Mouse (Mus musculus) intestine, postnatal 0 days (tissue): ENCODE data around the gene Slc26a11. TPM values are rescaled to one million over a fixed set of nuclear protein-coding genes. Genes with fewer than 3 reads are reported as not detected.

ENCODE experiments used
- ATAC-seq: fragments of 200-750 bp; cut with Nextera tagmentation; 2 replicates; pipeline ENCODE4 v1.8.0; 2017; ENCODE audit warnings: mild to moderate bottlenecking, moderate TSS enrichment, moderate library complexity
- H3K27ac ChIP-seq: fragments of 300-500 bp; sonication (generic); 2 replicates; pipeline ENCODE4 v1.5.1; 2014; ENCODE audit warnings: mild to moderate bottlenecking, low read depth, low read length, moderate library complexity
- H3K27me3 ChIP-seq: fragments of 300-500 bp; sonication (generic); replicated peaks from 2 replicates; pipeline ENCODE4 v1.6.1; 2014; ENCODE audit warnings: low read length, mixed read lengths; ENCODE audit not compliant: control insufficient read depth, insufficient read depth
- H3K36me3 ChIP-seq: fragments of 300-500 bp; sonication (generic); 2 replicates; pipeline ENCODE4 v1.6.1; 2014; ENCODE audit warnings: mild to moderate bottlenecking, moderate library complexity; ENCODE audit not compliant: control insufficient read depth, insufficient read depth
- H3K4me1 ChIP-seq: fragments of 300-500 bp; sonication (generic); replicated peaks from 2 replicates; pipeline ENCODE4 v1.6.1; 2014; ENCODE audit warnings: antibody characterized with exemption, low read length, mixed read lengths; ENCODE audit not compliant: control insufficient read depth, insufficient read depth
- H3K4me2 ChIP-seq: fragments of 300-500 bp; sonication (generic); replicated peaks from 2 replicates; pipeline ENCODE4 v1.6.1; 2014; ENCODE audit warnings: low read depth, mild to moderate bottlenecking, moderate library complexity
- H3K4me3 ChIP-seq: fragments of 300-500 bp; sonication (generic); 2 replicates; pipeline ENCODE4 v1.5.1; 2014; ENCODE audit warnings: low read depth, low read length
- H3K9ac ChIP-seq: fragments of 300-500 bp; sonication (generic); 2 replicates; pipeline ENCODE4 v1.6.1; 2014; ENCODE audit warnings: mild to moderate bottlenecking, low read depth, low read length
- H3K9me3 ChIP-seq: fragments of 300-500 bp; sonication (generic); 2 replicates; pipeline ENCODE4 v1.6.1; 2016; ENCODE audit warnings: mixed run types; ENCODE audit not compliant: control insufficient read depth
- CTCF ChIP-seq: sonication (generic); IDR thresholded peaks from 2 replicates; pipeline ENCODE4 v1.5.1; 2016; ENCODE audit warnings: low read depth, mild to moderate bottlenecking, control low read depth, antibody characterized with exemption, moderate library complexity
- WGBS: fragments of 180-500 bp; shearing (Covaris S2); extraction: QIAGEN DNeasy Blood & Tissue Kit; methylation state at CpG from one replicate; pipeline ENCODE4 v1.1.7; 2014; 5-methylcytosine and 5-hydroxymethylcytosine counted together
- polyA plus RNA-seq: library from polyadenylated mRNA; unstranded; fragments of >200 nt; fragmentation: Nextera tagmentation; extraction: Ambion mirVana; gene quantifications from 2 replicates; pipeline ENCODE4 v1.2.1, GENCODE M21; 2015

Gene Slc26a11
- polyA plus RNA-seq, 1 experiment from 2014 or later, result 6.7 TPM

DNA sequence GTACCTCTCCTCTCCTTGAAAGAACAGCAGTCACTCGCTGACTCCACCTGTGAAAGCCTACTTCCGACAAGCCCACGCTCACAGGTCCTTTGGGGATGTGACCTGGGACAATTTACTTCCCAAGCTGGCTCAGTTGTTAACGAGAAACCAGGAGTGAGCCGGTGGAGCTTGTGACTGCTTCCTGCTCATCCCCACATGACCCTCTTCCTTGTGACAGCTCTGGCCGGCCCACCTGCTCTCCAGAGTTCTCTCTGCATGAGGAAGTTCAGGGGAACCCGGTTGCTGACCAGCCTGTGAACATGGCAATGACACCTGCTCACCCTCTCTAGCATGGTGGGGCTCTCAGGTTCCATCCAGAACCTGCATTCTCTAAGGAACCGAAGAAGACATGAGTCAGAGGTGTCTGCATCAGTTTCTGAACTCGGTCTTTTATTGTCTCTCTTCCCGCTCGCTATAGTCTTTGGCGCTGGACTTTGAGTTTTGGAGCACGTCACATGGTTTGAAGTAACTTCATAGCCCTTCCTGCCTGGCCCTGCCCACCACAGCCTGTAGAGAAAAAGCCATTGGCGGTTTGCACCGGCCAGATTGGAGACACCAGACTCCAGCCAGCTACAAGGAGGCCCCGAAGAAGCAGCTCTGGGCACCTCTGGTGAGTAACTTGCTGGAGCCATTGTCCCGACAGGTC, 41.0 kb upstream of the Slc26a11 start:
- peak; percentile 95 for ATAC-seq
- Histone ChIP-seq H3K4me1 (no peaks in the 10 kb centered on the region), H3K4me3 (peak overlapping the region; percentile 41), H3K27me3 (no peaks in the 10 kb centered on the region), H3K9ac (peak overlapping the region; percentile 47), H3K4me2 (peak overlapping the region; percentile 64), H3K9me3 (no peaks in the 10 kb centered on the region), H3K27ac (peak overlapping the region; percentile 93), H3K36me3 (0 out of 2 replicates have a peak, but pooled peaks cover 13% of the 10 kb centered on the region)
- TF ChIP-seq CTCF, result no peak
- WGBS, result 34% methylated on average over 17 of the region's 17 CpGs

DNA sequence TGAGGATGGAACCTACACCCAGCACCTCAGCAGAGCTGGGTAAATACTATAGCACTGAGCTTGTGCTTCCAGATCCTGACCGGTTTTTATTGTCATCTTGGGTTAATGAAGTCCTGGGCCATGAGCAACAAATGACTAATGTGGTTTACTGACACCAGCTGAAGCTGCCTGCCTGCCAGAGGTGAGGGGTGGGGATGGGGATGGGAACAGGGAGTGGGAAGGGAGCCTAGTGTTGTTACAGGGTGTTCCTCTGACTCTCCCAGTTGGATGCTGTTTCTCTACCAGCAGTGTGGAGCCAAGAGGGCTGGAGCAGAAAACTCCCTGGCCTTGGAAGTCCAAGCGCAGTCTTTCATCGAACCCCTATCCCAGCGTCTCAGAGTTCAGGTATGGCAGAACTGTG, 38.6 kb upstream of the Slc26a11 start:
- no peak for TF ChIP-seq CTCF
- WGBS, result 80% methylated on average over 4 of the region's 4 CpGs
- Histone ChIP-seq H3K9ac (no peak overlapping the region), H3K4me2 (no peak overlapping the region), H3K27me3 (no peaks in the 10 kb centered on the region), H3K9me3 (no peaks in the 10 kb centered on the region), H3K36me3 (0 out of 2 replicates have a peak, but pooled peaks cover 13% of the 10 kb centered on the region), H3K4me1 (no peaks in the 10 kb centered on the region), H3K4me3 (no peak overlapping the region), H3K27ac (no peak overlapping the region)
- no peak for ATAC-seq

DNA sequence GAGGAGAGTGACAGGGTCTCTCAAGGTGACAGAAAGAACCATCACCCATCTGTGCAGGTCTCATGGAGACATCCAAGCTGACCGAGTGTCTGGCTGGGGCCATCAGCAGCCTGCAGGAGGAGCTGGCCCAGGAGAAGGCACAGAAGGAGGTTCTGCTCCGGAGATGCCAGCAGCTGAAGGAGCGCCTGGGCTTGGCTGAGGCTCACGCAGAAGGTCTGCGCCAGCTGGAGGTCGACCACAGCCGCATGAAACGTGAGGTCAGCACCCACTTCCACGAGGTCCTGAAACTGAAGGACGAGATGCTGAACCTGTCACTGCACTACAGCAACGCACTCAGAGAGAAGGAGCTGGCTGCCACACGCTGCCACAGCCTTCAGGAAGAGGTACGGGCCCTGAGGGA, 32.8 kb upstream of the Slc26a11 start:
- Histone ChIP-seq H3K4me3 (no peak overlapping the region), H3K9ac (no peak overlapping the region), H3K27ac (no peak overlapping the region), H3K4me1 (no peaks in the 10 kb centered on the region), H3K9me3 (no peaks in the 10 kb centered on the region), H3K36me3 (peaks cover 42% of the 10 kb centered on the region), H3K27me3 (no peaks in the 10 kb centered on the region), H3K4me2 (no peak overlapping the region)
- WGBS, result 74% methylated on average over 13 of the region's 13 CpGs
- ATAC-seq, result no peak
- no peak for TF ChIP-seq CTCF

DNA sequence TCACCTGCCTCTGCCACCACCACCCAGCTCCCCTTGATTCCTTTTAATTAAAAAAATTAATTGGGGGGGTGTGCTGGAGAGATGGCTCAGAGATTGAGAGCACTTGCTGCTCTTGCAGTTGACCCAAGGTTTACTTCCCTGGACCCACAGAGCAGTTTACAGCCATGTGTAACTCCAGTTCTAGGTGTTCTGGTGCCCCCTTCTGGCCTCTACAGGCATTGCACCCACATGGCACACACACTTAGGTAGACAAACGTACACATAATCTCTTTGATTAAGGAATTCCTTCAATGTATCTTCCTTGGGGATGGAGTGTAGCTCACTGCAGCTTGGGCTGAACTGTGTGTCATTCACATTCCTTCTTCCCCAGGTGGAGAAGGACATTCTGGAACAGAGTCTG, 30.3 kb upstream of the Slc26a11 start:
- no peak for ATAC-seq
- H3K27ac ChIP-seq, result no peak overlapping the region
- H3K4me2 ChIP-seq, result no peak overlapping the region
- H3K9ac ChIP-seq, result no peak overlapping the region
- peak; percentile 57 for TF ChIP-seq CTCF
- H3K9me3 ChIP-seq, result no peaks in the 10 kb centered on the region
- no peaks in the 10 kb centered on the region for H3K27me3 ChIP-seq
- H3K4me3 ChIP-seq, result no peak overlapping the region
- H3K4me1 ChIP-seq, result no peaks in the 10 kb centered on the region
- WGBS, result 78% methylated on average over 1 of the region's 1 CpGs
- peaks cover 45% of the 10 kb centered on the region for H3K36me3 ChIP-seq

DNA sequence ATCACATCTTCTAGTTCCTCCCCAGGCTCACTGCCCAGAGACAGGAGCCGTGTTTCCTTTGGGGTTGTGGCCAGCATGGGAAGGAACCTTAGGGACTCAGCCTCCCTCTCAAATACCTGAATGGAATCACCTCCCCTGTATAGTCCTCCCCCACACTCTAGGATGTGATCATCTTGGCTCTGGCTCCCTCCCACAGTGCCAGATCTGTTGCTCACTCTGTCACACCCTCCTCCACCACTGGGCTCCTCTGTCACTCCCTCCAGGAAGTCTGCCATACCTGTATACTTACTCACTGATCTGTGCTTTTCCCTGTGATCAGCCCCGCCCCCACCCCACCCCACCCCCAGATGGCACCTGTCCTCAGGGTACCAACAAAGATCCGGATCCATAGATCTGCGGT, 24.8 kb upstream of the Slc26a11 start:
- Histone ChIP-seq H3K4me2 (no peak overlapping the region), H3K27me3 (no peaks in the 10 kb centered on the region), H3K9ac (no peak overlapping the region), H3K36me3 (peaks cover 33% of the 10 kb centered on the region), H3K4me3 (no peak overlapping the region), H3K9me3 (no peaks in the 10 kb centered on the region), H3K4me1 (no peaks in the 10 kb centered on the region), H3K27ac (no peak overlapping the region)
- ATAC-seq, result no peak
- WGBS, result 58% methylated on average over 4 of the region's 4 CpGs
- TF ChIP-seq CTCF, result no peak

DNA sequence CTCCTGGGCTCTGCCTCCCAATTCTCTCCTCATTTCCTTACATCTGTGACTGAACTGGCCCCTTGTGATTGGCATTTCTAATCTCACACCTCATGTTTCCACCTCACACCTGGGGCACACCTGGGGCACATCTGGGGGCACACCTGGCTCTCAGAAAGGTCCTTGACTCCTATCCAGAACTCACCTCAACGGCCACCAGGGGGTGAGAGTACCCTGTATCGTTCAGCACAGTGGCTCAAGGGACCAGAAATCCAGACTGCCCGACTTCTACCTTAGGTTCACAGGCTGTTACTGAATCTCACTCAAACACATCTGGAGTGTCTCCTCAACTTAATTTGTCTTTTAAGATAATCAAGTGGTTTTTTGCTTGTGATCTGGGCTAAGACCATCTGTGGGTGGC, 23.4 kb upstream of the Slc26a11 start:
- H3K4me2 ChIP-seq, result no peak overlapping the region
- no peak overlapping the region for H3K9ac ChIP-seq
- peak; percentile 39 for TF ChIP-seq CTCF
- H3K36me3 ChIP-seq, result peaks cover 21% of the 10 kb centered on the region
- no peaks in the 10 kb centered on the region for H3K4me1 ChIP-seq
- no peak overlapping the region for H3K27ac ChIP-seq
- 31% methylated on average over 3 of the region's 3 CpGs for WGBS
- no peaks in the 10 kb centered on the region for H3K9me3 ChIP-seq
- no peaks in the 10 kb centered on the region for H3K27me3 ChIP-seq
- no peak overlapping the region for H3K4me3 ChIP-seq
- no peak for ATAC-seq
